Mouse (Mus musculus): ENCODE results near the gene Tom1l2. TPM values are rescaled to one million over a fixed set of nuclear protein-coding genes. Genes with fewer than 3 reads are reported as not detected.

Gene Tom1l2
- total RNA-seq, 2 experiments from 2014 or later: 191 to 195 TPM

DNA sequence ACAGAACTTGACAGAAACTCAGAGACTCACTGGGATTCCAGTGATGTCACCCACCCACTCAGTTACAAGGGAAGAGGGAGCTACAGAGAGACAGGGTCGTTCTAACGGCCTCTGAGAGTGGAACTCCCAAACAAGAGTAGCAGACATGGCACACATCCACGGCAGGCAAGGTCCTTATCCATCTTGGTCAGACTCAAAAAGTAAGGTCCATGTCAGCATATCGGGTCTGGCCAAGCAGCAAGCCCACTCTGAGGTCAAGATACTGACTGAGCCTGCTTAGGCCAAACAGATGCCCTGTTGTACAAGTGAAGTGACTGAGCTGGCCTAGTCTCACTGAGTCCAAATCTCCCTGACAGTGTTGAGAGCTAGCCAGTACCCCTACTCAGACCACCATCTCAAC, 144.0 kb downstream of the Tom1l2 start:
- DNase-seq (ENCODE audit: low spot score in 2 of 2): no peak

DNA sequence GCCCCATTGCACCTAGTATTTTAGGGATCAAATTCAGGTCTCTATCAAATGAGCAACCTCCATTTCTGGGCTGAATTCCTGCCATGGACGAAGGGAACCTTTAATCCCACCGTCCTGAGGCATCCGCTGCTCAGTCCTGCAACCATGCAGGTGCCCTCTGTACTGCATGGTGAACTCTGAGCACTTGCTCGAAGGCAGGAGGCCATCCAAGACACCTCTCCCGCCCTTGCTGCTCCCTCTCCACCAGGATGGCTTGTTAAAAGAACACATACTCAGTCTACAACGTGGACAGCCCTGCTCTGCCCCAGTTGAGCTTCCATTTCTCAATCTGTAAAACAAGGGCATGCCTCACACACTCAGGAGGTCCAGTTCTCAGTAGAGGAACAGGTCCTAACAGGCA, 144.5 kb downstream of the Tom1l2 start:
- no peak for DNase-seq (ENCODE audit: low spot score in 2 of 2)

GRCm38 (mm10) chr11:60206207-60206606, 146.5 kb downstream of the Tom1l2 start:
- no peak for DNase-seq (ENCODE audit: low spot score in 2 of 2)

DNA sequence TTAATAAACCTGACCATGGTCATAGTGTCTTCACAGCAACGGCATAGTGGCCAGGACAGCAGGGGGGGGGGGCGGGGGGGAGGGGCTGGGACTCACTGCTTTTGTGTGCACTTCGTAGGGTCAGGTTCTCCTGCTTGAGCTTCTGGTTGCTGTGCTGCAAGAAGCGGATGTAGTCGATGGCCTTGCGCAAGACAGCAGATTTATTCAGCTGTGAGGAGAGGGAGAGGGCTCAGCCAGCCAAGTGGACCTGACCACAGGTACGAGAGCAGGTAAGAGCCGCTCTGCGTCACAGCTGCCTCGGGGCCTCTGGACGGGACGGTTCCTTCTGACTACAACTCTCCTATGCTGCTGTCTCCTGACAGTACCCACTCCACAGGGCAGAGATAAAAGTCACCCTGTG, 147.7 kb downstream of the Tom1l2 start:
- DNase-seq (ENCODE audit: low spot score in 2 of 2): no peak

DNA sequence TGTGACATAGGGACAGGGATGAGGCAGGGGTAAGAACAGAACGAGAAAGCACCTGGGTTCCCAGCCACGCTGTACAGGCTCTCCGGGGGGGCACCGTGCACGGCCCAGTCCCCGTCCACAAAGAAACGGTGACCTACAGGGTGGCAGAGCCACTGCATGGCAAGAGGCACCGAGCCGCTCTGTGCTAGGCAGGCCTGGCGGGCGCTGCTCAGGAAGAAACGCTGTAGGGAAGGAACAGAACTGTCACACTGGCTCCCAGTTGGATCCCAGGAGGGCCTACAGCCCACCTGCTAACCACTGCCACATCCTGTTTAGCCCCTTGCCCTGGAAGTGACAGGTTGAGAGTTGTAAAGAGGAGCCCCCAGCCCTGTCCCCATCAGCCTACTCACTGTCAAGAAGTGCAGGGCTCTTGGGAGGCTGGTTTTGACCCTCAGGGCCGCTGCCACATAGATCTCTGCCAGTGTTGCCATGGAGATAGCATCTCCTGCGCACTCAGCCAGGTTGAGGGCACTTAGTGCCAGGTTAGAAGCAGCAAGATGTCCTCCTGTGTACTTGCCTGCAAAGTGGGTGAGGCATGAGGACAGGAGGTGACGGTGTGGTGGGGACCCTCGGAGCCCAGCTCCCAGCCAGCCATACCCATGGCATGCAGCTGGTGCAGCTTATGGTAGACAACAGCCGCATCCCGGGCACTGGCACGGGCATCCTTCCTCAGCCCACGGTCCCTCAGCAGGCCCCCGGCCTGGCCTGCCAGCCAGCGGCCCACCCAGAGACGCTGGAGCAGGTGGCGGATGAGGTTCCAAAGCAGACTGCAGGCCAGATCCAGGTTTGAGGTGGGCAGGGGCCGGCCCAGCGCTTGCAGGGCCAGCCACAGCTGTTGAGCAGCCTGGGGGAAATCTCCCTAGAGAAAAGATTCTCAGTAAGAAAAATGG, 149.7 kb downstream of the Tom1l2 start:
- DNase-seq (ENCODE audit: low spot score in 2 of 2): no peak

GRCm38 (mm10) chr11:60200384-60200783, 152.3 kb downstream of the Tom1l2 start:
- DNase-seq (ENCODE audit: low spot score in 2 of 2): no peak

DNA sequence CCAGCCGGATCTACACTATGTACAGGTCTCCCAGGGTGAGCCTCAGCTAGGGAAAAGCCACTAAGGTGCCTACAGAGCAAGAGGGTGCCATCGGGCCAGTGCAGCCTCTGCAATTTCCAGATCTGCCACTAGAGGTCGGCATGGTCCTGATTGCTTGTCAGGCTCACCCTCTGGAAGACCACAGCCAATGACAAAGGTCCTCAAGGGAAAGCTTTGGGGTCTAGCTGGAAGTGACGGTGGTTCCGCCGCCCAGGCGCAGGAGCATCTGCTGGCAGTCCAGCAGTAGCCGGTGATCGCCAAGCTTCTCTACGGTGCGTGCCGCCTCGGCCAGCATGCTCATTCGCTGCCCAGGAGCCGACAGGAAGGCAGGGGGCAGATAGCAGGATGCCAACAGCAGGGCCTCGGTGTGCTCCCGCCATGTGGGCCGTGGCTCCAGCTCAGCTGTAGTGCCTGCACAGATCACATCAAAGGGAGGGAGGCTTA, 153.0 kb downstream of the Tom1l2 start:
- peak; percentile 88 to 97 for DNase-seq (ENCODE audit: low spot score in 2 of 2)

- no peak for DNase-seq (ENCODE audit: low spot score in 2 of 2)
These were observed 154.1 kb downstream of the Tom1l2 start for GRCm38 (mm10) chr11:60198651-60199050.

DNA sequence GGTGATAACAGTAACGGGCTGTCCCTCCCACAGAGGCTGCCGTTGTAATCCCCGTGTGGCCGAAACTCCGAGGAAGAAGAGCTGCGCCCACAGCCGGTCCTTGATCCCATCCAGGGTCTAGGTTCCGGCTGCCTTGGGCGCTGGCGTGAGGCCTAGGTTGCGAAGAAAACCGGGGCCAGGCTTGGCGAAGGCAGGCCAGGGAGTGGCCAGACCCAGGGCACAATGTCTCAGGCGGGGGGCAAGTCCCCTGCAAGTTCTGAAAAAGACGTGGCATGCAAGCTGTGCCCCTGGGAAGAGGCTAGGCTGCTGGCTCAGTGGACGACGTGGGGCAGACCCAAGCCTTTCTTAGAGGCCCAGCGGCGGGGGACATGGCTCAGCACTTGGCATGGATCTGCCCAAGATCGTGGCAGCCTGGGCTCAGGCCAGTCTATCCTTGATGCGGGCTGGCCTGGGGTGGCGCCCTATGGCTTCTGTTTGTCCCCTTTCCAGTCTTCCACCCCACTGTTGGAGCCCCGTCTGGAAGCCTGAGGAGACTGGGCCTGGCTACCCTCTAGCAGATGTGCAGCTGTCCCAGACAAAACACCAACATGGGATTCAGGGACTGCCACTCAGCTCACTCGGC, 154.6 kb downstream of the Tom1l2 start:
- no peak for DNase-seq (ENCODE audit: low spot score in 2 of 2)

- DNase-seq (ENCODE audit: low spot score in 2 of 2): no peak
These were observed 156.4 kb downstream of the Tom1l2 start for GRCm38 (mm10) chr11:60196344-60196743.

DNA sequence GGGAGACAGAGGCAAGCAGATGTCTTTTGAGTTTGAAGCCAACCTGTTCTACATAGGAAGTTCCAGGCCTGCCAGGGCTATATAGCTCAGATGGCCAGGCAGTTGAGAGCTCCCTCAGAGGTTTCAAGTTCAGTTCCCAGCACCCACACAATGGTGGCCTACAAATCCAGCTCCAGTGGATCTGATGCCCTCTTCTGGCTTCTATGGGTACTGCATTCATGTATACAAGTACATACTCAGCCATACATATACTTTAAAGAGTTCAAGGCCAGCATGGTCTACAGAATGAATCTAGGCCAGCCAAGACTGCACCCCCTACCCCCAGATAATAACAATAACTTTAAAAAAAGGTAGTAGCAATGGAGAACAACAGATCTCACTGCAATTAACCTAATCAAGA, 157.6 kb downstream of the Tom1l2 start:
- no peak for DNase-seq (ENCODE audit: low spot score in 2 of 2)

DNA sequence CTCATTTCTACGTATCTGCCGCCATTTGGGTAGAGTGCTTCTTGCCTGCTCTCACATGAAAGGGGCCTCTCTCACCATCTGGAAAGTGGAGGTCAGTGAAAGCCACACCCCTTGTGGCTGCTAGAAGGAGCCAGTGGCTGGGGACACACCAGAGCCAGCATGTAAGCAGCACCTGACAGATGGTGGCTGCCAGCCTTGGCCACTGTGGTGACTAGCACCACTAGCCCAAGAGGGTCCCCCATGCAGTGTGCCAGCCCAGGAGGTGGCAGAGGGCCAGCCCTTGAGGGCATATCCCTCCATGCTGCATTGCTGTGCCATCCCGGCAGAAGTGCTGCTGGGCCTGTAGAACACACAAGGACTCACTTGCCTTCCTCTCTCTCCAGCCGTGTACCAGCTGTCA, 159.1 kb downstream of the Tom1l2 start:
- no peak for DNase-seq (ENCODE audit: low spot score in 2 of 2)

DNA sequence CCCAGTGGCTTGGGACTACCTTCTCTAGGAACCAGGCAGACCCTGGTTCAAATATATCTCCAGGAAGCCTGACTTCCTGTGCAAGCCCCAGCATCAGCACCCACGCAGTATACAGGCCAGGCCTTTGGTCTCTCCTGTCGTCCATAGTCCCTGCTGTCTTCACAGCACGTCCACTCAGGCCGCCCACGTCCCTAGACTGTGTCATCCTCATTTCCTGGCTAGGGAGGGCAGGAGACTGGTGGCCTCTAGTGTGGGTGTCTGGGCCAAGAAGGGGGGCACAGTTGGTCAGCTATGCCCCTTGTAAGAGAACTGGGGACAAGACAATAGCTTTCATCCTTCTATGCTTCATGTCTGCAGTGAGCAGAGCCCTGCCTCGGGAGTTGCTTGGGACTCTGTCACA, 160.2 kb downstream of the Tom1l2 start:
- DNase-seq (ENCODE audit: low spot score in 2 of 2): no peak

GRCm38 (mm10) chr11:60190055-60190641, 162.6 kb downstream of the Tom1l2 start:
- DNase-seq (ENCODE audit: low spot score in 2 of 2): no peak

DNA sequence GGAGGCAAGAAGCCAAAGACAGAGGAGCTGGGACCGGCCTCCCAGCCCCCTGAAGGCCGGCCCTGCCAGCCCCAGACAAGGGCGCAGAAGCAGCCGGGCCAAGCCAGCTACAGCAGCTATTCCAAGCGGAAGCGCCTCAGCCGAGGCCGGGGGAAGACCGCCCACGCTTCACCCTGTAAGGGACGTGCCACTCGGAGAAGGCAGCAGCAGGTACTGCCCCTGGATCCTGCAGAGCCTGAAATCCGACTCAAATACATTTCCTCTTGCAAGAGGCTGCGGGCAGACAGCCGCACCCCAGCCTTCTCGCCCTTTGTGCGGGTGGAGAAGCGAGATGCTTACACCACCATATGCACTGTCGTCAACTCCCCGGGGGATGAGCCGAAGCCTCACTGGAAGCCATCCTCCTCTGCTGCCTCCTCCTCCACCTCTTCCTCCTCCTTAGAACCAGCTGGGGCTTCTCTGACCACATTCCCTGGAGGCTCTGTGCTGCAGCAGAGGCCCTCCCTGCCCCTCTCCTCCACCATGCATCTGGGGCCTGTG, 163.1 kb downstream of the Tom1l2 start:
- no peak for DNase-seq (ENCODE audit: low spot score in 2 of 2)

DNA sequence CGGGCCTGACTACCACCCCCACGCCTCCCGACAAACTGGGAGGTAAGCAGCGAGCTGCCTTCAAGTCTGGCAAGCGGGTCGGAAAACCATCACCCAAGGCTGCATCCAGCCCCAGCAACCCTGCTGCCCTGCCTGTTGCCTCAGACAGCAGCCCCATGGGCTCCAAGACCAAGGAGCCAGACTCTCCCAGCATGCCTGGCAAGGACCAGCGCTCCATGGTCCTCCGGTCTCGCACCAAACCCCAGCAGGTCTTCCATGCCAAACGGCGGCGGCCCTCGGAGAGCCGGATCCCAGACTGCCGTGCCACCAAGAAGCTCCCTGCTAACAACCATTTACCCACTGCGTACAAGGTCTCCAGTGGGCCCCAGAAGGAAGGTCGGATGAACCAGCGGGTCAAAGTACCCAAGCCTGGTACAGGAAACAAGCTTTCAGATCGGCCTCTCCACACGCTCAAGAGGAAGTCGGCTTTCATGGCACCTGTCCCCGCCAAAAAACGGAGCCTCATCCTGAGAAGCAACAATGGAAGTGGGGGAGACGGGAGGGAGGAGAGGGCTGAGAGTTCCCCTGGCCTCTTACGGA, 164.3 kb downstream of the Tom1l2 start:
- no peak for DNase-seq (ENCODE audit: low spot score in 2 of 2)

DNA sequence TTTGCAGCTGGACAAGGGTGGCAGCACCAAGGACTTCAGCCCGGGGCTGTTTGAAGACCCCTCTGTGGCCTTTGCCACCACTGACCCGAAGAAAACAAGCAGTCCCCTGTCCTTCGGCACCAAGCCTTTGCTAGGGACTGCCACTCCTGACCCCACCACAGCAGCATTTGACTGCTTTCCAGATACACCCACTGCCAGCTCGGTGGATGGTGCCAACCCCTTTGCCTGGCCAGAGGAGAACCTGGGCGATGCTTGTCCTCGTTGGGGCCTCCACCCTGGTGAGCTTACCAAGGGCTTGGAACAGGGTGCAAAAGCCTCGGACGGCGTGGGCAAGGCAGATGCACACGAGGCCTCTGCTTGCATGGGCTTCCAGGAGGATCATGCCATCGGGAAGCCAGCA, 165.6 kb downstream of the Tom1l2 start:
- DNase-seq (ENCODE audit: low spot score in 2 of 2): no peak

- peak in 1 of 2 experiments; percentile 70 for DNase-seq (ENCODE audit: low spot score in 2 of 2)
These were observed 167.1 kb downstream of the Tom1l2 start for GRCm38 (mm10) chr11:60185396-60186231.

DNA sequence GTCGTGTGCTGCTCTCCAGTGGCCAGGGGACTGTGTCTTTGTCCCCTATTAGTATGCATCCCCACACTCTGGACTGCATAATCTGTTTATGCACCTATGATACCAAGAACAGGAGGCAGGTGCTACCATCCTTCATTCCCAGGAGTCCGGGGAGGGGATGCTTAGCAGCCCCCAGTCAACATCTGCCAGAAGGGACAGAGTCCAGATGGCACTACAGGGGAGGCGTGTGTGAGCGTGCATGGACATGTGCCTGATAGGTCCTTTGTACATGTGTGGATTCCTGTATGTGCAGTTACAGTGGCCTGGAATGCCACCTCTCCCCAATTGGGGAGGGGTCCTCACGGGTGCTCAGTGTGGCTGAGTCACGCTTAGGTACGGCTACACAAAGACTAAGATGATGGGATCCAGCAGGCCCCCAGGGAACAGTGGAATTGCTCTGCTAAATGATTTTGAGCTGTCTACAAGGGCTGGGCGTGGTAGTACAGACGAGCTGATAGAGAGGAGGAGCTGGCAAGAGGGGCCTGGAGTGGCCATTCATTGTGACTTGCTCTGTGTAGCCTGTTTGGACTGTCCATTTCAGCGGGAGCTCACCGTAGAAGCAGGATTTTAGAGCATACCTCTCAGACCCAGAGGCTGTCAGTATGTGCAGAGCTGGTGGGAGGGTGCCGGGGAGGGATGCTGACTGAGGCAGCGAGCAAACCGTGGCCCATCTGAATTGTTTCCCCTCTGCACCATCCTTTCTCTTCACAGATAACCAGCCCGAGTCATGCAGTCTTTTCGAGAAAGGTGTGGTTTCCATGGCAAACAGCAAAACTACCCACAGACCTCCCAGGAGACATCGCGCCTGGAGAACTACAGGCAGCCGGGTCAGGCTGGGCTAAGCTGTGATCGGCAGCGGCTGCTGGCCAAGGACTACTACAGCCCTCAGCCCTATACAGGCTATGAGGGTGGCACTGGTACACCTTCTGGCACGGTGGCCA, 168.1 kb downstream of the Tom1l2 start:
- DNase-seq (ENCODE audit: low spot score in 2 of 2): peak in 1 of 2 experiments; percentile 67
